In the genomic region with DNA sequence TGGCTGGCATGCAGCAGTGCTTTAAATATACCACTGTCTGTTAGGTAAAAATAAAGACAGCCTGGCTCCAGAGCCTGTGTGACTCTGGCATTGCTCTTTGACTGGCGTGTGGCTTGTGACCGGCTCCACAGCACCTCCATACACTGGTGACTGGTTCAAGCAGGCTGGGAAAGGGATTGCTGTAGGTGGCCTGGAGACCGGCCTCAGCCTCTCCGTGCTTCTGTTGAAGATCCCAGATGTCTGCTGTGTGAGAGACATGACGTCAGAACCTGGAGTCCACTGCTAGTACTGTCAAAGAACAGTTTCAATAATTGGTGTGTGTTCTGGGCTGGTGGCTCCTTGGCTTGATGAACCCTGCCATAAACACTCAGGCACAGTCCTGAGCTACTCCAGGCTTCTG, we compare ENCODE assay signal across 13 mouse cellular contexts.
DNase-seq lines count a peak whose midpoint lies in the region; ATAC-seq lines count a peak whose summit lies in the region.
"Had no signal": no experiment of that assay in that cellular context is flagged by ENCODE, and none has a peak within 500 bp of the region (broad histone marks: within the 10 kb centered on the region; RNA-seq: fewer than 3 reads in every experiment).

No protein-coding gene starts in this region.

- no peak overlapping the region for H3K27ac ChIP-seq in forebrain, embryonic 14.5 days (ENCODE audit: low read depth, low read length)
- H3K27ac ChIP-seq in forebrain, embryonic 12.5 days = no peak overlapping the region
- peak overlapping the region; percentile 89 for H3K27ac ChIP-seq in heart, embryonic 12.5 days (ENCODE audit: poor library complexity, severe bottlenecking)
- H3K27ac ChIP-seq in midbrain, embryonic 14.5 days (replicated peaks; ENCODE audit: low read depth, low read length) = no peak overlapping the region
- no peak overlapping the region for H3K27ac ChIP-seq in midbrain, embryonic 16.5 days (ENCODE audit: low read length)
- H3K27ac ChIP-seq in intestine, embryonic 16.5 days (ENCODE audit: low read length) = peak overlapping the region; percentile 62
- H3K27ac ChIP-seq: kidney, postnatal 0 days had no signal

- no peaks in the 10 kb centered on the region for H3K9me3 ChIP-seq in forebrain, embryonic 14.5 days (replicated peaks; ENCODE audit: control insufficient read depth, low read length)
- H3K9me3 ChIP-seq in forebrain, embryonic 12.5 days = no peaks in the 10 kb centered on the region
- H3K9me3 ChIP-seq in heart, embryonic 12.5 days (replicated peaks) = no peaks in the 10 kb centered on the region
- H3K9me3 ChIP-seq in midbrain, embryonic 14.5 days (ENCODE audit: control insufficient read depth, low read length) = no peaks in the 10 kb centered on the region
- no peaks in the 10 kb centered on the region for H3K9me3 ChIP-seq in midbrain, embryonic 16.5 days (replicated peaks; ENCODE audit: control insufficient read depth, low read length, poor library complexity, severe bottlenecking)
- H3K9me3 ChIP-seq in intestine, embryonic 16.5 days (ENCODE audit: control insufficient read depth, low read length) = no peaks in the 10 kb centered on the region

- ATAC-seq in forebrain, embryonic 14.5 days = peak; percentile 5; the same call in 1 of the 2 replicates
- no peak for ATAC-seq in forebrain, embryonic 12.5 days (ENCODE audit: low FRiP score)
- peak; percentile 49; the same call in 1 of the 2 replicates for ATAC-seq in heart, embryonic 12.5 days (ENCODE audit: insufficient number of reproducible peaks, low FRiP score)
- no peak for ATAC-seq in midbrain, embryonic 14.5 days (ENCODE audit: low FRiP score, low TSS enrichment)
- ATAC-seq in midbrain, embryonic 16.5 days = no peak
- peak; percentile 45 for ATAC-seq in intestine, embryonic 16.5 days

- no peak overlapping the region for H3K4me3 ChIP-seq in forebrain, embryonic 14.5 days (ENCODE audit: low read depth, low read length)
- H3K4me3 ChIP-seq in forebrain, embryonic 12.5 days (replicated peaks) = no peak overlapping the region
- no peak overlapping the region for H3K4me3 ChIP-seq in heart, embryonic 12.5 days
- H3K4me3 ChIP-seq in midbrain, embryonic 14.5 days (replicated peaks; ENCODE audit: low read depth, low read length) = no peak overlapping the region
- no peak overlapping the region for H3K4me3 ChIP-seq in midbrain, embryonic 16.5 days (ENCODE audit: low read depth, low read length)
- no peak overlapping the region for H3K4me3 ChIP-seq in intestine, embryonic 16.5 days (ENCODE audit: low read length)

- H3K4me1 ChIP-seq in forebrain, embryonic 14.5 days (ENCODE audit: control insufficient read depth, insufficient read depth, low read length) = peaks cover 8% of the 10 kb centered on the region
- H3K4me1 ChIP-seq in forebrain, embryonic 12.5 days = peaks cover 3% of the 10 kb centered on the region; the same call in 1 of the 2 replicates
- peaks cover 87% of the 10 kb centered on the region for H3K4me1 ChIP-seq in heart, embryonic 12.5 days (replicated peaks)
- peaks cover 4% of the 10 kb centered on the region; the same call in 1 of the 2 replicates for H3K4me1 ChIP-seq in midbrain, embryonic 14.5 days (ENCODE audit: control insufficient read depth, insufficient read depth, low read length)
- peaks cover 7% of the 10 kb centered on the region for H3K4me1 ChIP-seq in midbrain, embryonic 16.5 days (ENCODE audit: control insufficient read depth, insufficient read depth, low read length)
- H3K4me1 ChIP-seq in intestine, embryonic 16.5 days (ENCODE audit: control insufficient read depth, insufficient read depth, low read length) = peaks cover 53% of the 10 kb centered on the region

- H3K27me3 ChIP-seq in forebrain, embryonic 14.5 days (replicated peaks; ENCODE audit: control insufficient read depth, insufficient read depth, low read length) = no peaks in the 10 kb centered on the region
- no peaks in the 10 kb centered on the region for H3K27me3 ChIP-seq in forebrain, embryonic 12.5 days
- no peaks in the 10 kb centered on the region for H3K27me3 ChIP-seq in heart, embryonic 12.5 days (replicated peaks)
- no peaks in the 10 kb centered on the region for H3K27me3 ChIP-seq in midbrain, embryonic 14.5 days (ENCODE audit: control insufficient read depth, insufficient read depth, low read length)
- no peaks in the 10 kb centered on the region for H3K27me3 ChIP-seq in midbrain, embryonic 16.5 days (ENCODE audit: control insufficient read depth, insufficient read depth, low read depth, low read length)
- H3K27me3 ChIP-seq in intestine, embryonic 16.5 days (replicated peaks; ENCODE audit: control insufficient read depth, insufficient read depth, low read length) = no peaks in the 10 kb centered on the region

- no peak overlapping the region for H3K9ac ChIP-seq in forebrain, embryonic 14.5 days (ENCODE audit: low read length)
- H3K9ac ChIP-seq in forebrain, embryonic 12.5 days = no peak overlapping the region
- H3K9ac ChIP-seq in heart, embryonic 12.5 days = peak overlapping the region; percentile 22; the same call in 1 of the 2 replicates
- no peak overlapping the region for H3K9ac ChIP-seq in midbrain, embryonic 14.5 days (replicated peaks; ENCODE audit: low read length)
- H3K9ac ChIP-seq in midbrain, embryonic 16.5 days (ENCODE audit: low read depth, low read length) = no peak overlapping the region
- H3K9ac ChIP-seq in intestine, embryonic 16.5 days (ENCODE audit: low read depth, low read length) = no peak overlapping the region
- H3K9ac ChIP-seq: lung, embryonic 14.5 days had no signal

- DNase-seq in forebrain, embryonic 14.5 days (ENCODE audit: low spot score) = no peak
- DNase-seq in heart, adult 8-10 months (ENCODE audit: low spot score) = no peak
- DNase-seq in midbrain, embryonic 14.5 days = no peak
- DNase-seq in embryo, embryonic 10.5 days (ENCODE audit: low spot score) = no peak
- DNase-seq: retina, postnatal 1 day; thymus, adult 2 months had no signal

- WGBS in forebrain, embryonic 14.5 days = 77% methylated on average over 5 of the region's 5 CpGs
- WGBS in forebrain, embryonic 12.5 days = 78% methylated on average over 5 of the region's 5 CpGs
- 40% methylated on average over 5 of the region's 5 CpGs for WGBS in heart, embryonic 12.5 days
- 86% methylated on average over 5 of the region's 5 CpGs for WGBS in midbrain, embryonic 14.5 days
- 84% methylated on average over 5 of the region's 5 CpGs for WGBS in midbrain, embryonic 16.5 days
- WGBS in intestine, embryonic 16.5 days = 63% methylated on average over 5 of the region's 5 CpGs

- no peaks in the 10 kb centered on the region for H3K36me3 ChIP-seq in forebrain, embryonic 14.5 days (ENCODE audit: control insufficient read depth, insufficient read depth, low read length)
- no peaks in the 10 kb centered on the region for H3K36me3 ChIP-seq in forebrain, embryonic 12.5 days (replicated peaks)
- H3K36me3 ChIP-seq in heart, embryonic 12.5 days = no peaks in the 10 kb centered on the region
- H3K36me3 ChIP-seq in midbrain, embryonic 14.5 days (ENCODE audit: control insufficient read depth, insufficient read depth, low read length) = no peaks in the 10 kb centered on the region
- H3K36me3 ChIP-seq in midbrain, embryonic 16.5 days (ENCODE audit: control insufficient read depth, insufficient read depth, low read length) = no peaks in the 10 kb centered on the region
- H3K36me3 ChIP-seq in intestine, embryonic 16.5 days (ENCODE audit: control insufficient read depth, insufficient read depth, low read length) = no peaks in the 10 kb centered on the region

- 0 out of 2 replicates have a peak overlapping the region, but pooled peaks have one; percentile 3 for H3K4me2 ChIP-seq in forebrain, embryonic 14.5 days (ENCODE audit: low read length)
- no peak overlapping the region for H3K4me2 ChIP-seq in forebrain, embryonic 12.5 days
- peak overlapping the region; percentile 52 for H3K4me2 ChIP-seq in heart, embryonic 12.5 days
- H3K4me2 ChIP-seq in midbrain, embryonic 14.5 days (ENCODE audit: low read length) = 0 out of 2 replicates have a peak overlapping the region, but pooled peaks have one; percentile 2
- no peak overlapping the region for H3K4me2 ChIP-seq in midbrain, embryonic 16.5 days (ENCODE audit: low read length)
- no peak overlapping the region for H3K4me2 ChIP-seq in intestine, embryonic 16.5 days (ENCODE audit: low read depth, low read length)
- H3K4me2 ChIP-seq: liver, embryonic 11.5 days had no signal

Comparison
In these comparisons a context has a peak if more than half of its experiments do, and no peak if none do; other contexts are left out.
1. ATAC-seq: peak in forebrain, embryonic 14.5 days (single experiment), heart, embryonic 12.5 days (single experiment) and intestine, embryonic 16.5 days (single experiment); none in forebrain, embryonic 12.5 days (single experiment), midbrain, embryonic 14.5 days (single experiment) and midbrain, embryonic 16.5 days (single experiment).
2. H3K4me2 ChIP-seq: peak in forebrain, embryonic 14.5 days (single experiment), heart, embryonic 12.5 days (single experiment) and midbrain, embryonic 14.5 days (single experiment); none in forebrain, embryonic 12.5 days (single experiment), midbrain, embryonic 16.5 days (single experiment) and intestine, embryonic 16.5 days (single experiment).
3. H3K27ac ChIP-seq: peak in heart, embryonic 12.5 days (single experiment) and intestine, embryonic 16.5 days (single experiment); none in forebrain, embryonic 14.5 days (single experiment), forebrain, embryonic 12.5 days (single experiment), midbrain, embryonic 14.5 days (single experiment) and midbrain, embryonic 16.5 days (single experiment).